Mouse (Mus musculus) E14TG2a.4 (cell line): ENCODE results near the gene Haus2.

ENCODE experiments used
- CTCF ChIP-seq: conservative IDR thresholded peaks from 2 replicates; pipeline ENCODE4 v1.5.1; 2014; ENCODE audit warnings: low read length
- POU5F1 ChIP-seq: IDR thresholded peaks from 2 replicates; pipeline ENCODE4 v1.6.1; 2014; ENCODE audit warnings: low read length, borderline replicate concordance

DNA sequence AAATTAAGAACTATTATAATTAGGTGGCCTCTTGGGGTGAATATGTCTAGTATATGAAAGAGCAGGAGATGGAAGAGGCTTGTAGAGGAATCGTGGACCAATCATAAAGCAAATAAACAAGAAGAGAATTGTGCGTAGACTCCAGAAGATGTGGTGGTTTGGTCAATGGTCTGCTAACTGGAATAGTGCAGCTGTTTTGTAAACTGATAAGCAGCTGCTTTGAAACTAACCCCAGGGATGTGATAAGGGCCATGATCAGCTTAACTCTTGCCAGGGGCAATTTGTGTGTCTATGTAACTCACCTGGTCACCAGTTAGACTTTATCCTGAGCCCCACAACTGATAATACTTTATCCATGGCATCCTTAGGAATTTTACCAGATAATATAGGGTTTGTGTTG is 22.3 kb downstream of the Haus2 start:
- TF ChIP-seq CTCF (no peak), POU5F1 (no peak)
